Comparison of ENCODE assay signal across 8 mouse cellular contexts in genomic region chr11:117780582-117781111, GRCm38 (mm10). TPM values are rescaled to one million over a fixed set of nuclear protein-coding genes. Genes with fewer than 3 reads are reported as not detected.
DNase-seq lines count a peak whose midpoint lies in the region; ATAC-seq lines count a peak whose summit lies in the region.

No protein-coding gene starts in this region.

- ATAC-seq in hindbrain, embryonic 14.5 days (ENCODE audit: low FRiP score) = 0 out of 2 replicates have a peak, but pooled peaks have one; percentile 3
- ATAC-seq in liver, embryonic 11.5 days (replicated peaks; ENCODE audit: low FRiP score) = peak; percentile 80
- peak; percentile 56 for ATAC-seq in monocyte, adult 5-6 weeks (replicated peaks; ENCODE audit: insufficient number of reproducible peaks, low FRiP score, low TSS enrichment, poor library complexity, severe bottlenecking)

- H3K9me3 ChIP-seq in hindbrain, embryonic 14.5 days (ENCODE audit: control insufficient read depth, low read length) = no peaks in the 10 kb centered on the region
- H3K9me3 ChIP-seq in liver, embryonic 11.5 days (ENCODE audit: control insufficient read depth, low read length) = no peaks in the 10 kb centered on the region

- peak overlapping the region; percentile 95 for H3K27ac ChIP-seq in brown adipose tissue, adult 24 weeks (replicated peaks; ENCODE audit: low read depth, low read length)
- peak overlapping the region; percentile 74; the same call in 1 of the 2 replicates for H3K27ac ChIP-seq in hindbrain, embryonic 14.5 days
- H3K27ac ChIP-seq in liver, embryonic 11.5 days (ENCODE audit: low read depth, low read length) = peak overlapping the region; percentile 99

- H3K4me2 ChIP-seq in hindbrain, embryonic 14.5 days (replicated peaks) = peak overlapping the region; percentile 54
- peak overlapping the region; percentile 100 for H3K4me2 ChIP-seq in liver, embryonic 11.5 days

- 0 out of 2 replicates have a peak overlapping the region, but pooled peaks have one; percentile 40 for H3K9ac ChIP-seq in hindbrain, embryonic 14.5 days
- H3K9ac ChIP-seq in liver, embryonic 11.5 days (ENCODE audit: low read depth, low read length) = peak overlapping the region; percentile 95

- 7% methylated on average over 19 of the region's 19 CpGs for WGBS in hindbrain, embryonic 14.5 days
- under 1% methylated on average over 19 of the region's 19 CpGs for WGBS in liver, embryonic 11.5 days

- peak; percentile 94 for DNase-seq in MEL-GATA-1-ER (ENCODE audit: extremely low read depth, low read depth)
- DNase-seq in gastrocnemius, adult 18-20 months (ENCODE audit: low spot score) = peak; percentile 81
- no peak for DNase-seq in hindbrain, embryonic 14.5 days (ENCODE audit: low spot score)
- DNase-seq in liver, embryonic 11.5 days (ENCODE audit: low spot score) = peak; percentile 88
- peak; percentile 90 for DNase-seq in testis, postnatal 10 days (ENCODE audit: low spot score)
- no peak for DNase-seq in left cerebral cortex, postnatal 36 days (ENCODE audit: low spot score in 2 of 2)

- H3K36me3 ChIP-seq in hindbrain, embryonic 14.5 days (replicated peaks; ENCODE audit: control insufficient read depth, insufficient read depth) = no peaks in the 10 kb centered on the region
- H3K36me3 ChIP-seq in liver, embryonic 11.5 days (ENCODE audit: control insufficient read depth, insufficient read depth, low read length) = peaks cover 16% of the 10 kb centered on the region

- peaks cover 6% of the 10 kb centered on the region; the same call in 1 of the 2 replicates for H3K4me1 ChIP-seq in brown adipose tissue, adult 24 weeks (ENCODE audit: control insufficient read depth, insufficient read depth, insufficient read length, low read length)
- peaks cover 27% of the 10 kb centered on the region for H3K4me1 ChIP-seq in hindbrain, embryonic 14.5 days (replicated peaks; ENCODE audit: control insufficient read depth, insufficient read depth, low read length)
- H3K4me1 ChIP-seq in liver, embryonic 11.5 days (replicated peaks; ENCODE audit: control insufficient read depth, insufficient read depth, low read length) = peaks cover 40% of the 10 kb centered on the region

- H3K4me3 ChIP-seq in brown adipose tissue, adult 24 weeks (ENCODE audit: insufficient read depth, low read depth, low read length) = peak overlapping the region; percentile 77
- peak overlapping the region; percentile 24 for H3K4me3 ChIP-seq in hindbrain, embryonic 14.5 days (replicated peaks; ENCODE audit: low read length)
- peak overlapping the region; percentile 66 for H3K4me3 ChIP-seq in liver, embryonic 11.5 days (ENCODE audit: low read depth, low read length)

- intact Hi-C loops in left cerebral cortex, postnatal 36 days (cut with DNase I) = loop anchor here (5.0 kb wide), 1 partner anchor 73 kb away; no protein-coding TSS in a partner anchor

- peaks cover 38% of the 10 kb centered on the region for H3K27me3 ChIP-seq in hindbrain, embryonic 14.5 days (ENCODE audit: control insufficient read depth, insufficient read depth, low read length)
- peaks cover 2% of the 10 kb centered on the region; the same call in 1 of the 2 replicates for H3K27me3 ChIP-seq in liver, embryonic 11.5 days (replicated peaks; ENCODE audit: control insufficient read depth, insufficient read depth, low read length)

RNA-seq across cellular contexts. Expression of gene Tmc8, which starts 1.2 kb away (rescaled TPM):
- 0.88 TPM in 1 of 2 replicates, not detected in the other for polyA plus RNA-seq in brown adipose tissue, adult 24 weeks (2012; ENCODE audit: insufficient read depth, insufficient read length, missing spikeins)
- total RNA-seq in gastrocnemius, adult 18-20 months (2021) = under 1 TPM; 0.64 to 0.78 TPM
- polyA plus RNA-seq in hindbrain, embryonic 14.5 days (2014; fragmentation: Nextera tagmentation; extraction: Ambion mirVana) = 0.48 and 0.68 TPM in 2 replicates
- 18.6 and 18.8 TPM in 2 replicates for polyA plus RNA-seq in liver, embryonic 11.5 days (2014; fragmentation: Nextera tagmentation; extraction: Ambion mirVana)
- 11.8 to 27.8 TPM (median 18.2 TPM) in 3 replicates for total RNA-seq in monocyte, adult 5-6 weeks (2017)
- under 1 TPM; 0.62 to 0.68 TPM for total RNA-seq in left cerebral cortex, postnatal 36 days (2021)

RNA-seq across cellular contexts. Expression of gene Tmc6, which starts 1.4 kb away (rescaled TPM):
- 3.7 and 7.2 TPM in 2 replicates for polyA plus RNA-seq in brown adipose tissue, adult 24 weeks (2012; ENCODE audit: insufficient read depth, insufficient read length, missing spikeins)
- total RNA-seq in gastrocnemius, adult 18-20 months (2021) = 1 to 10 TPM; 2.5 to 4.9 TPM
- 3.3 and 4.9 TPM in 2 replicates for polyA plus RNA-seq in hindbrain, embryonic 14.5 days (2014; fragmentation: Nextera tagmentation; extraction: Ambion mirVana)
- polyA plus RNA-seq in liver, embryonic 11.5 days (2014; fragmentation: Nextera tagmentation; extraction: Ambion mirVana) = 61.2 and 62.1 TPM in 2 replicates
- 81.0 to 99.7 TPM (median 93.0 TPM) in 3 replicates for total RNA-seq in monocyte, adult 5-6 weeks (2017)
- total RNA-seq in left cerebral cortex, postnatal 36 days (2021) = 1 to 10 TPM; 4.5 to 8.9 TPM

RNA-seq across cellular contexts. Expression of gene 6030468B19Rik, which starts 16.8 kb away (rescaled TPM):
- polyA plus RNA-seq in brown adipose tissue, adult 24 weeks (2012; ENCODE audit: insufficient read depth, insufficient read length, missing spikeins) = not detected in 2 replicates
- not detected for total RNA-seq in gastrocnemius, adult 18-20 months (2021)
- polyA plus RNA-seq in hindbrain, embryonic 14.5 days (2014; fragmentation: Nextera tagmentation; extraction: Ambion mirVana) = 0.24 TPM in 1 of 2 replicates, not detected in the other
- polyA plus RNA-seq in liver, embryonic 11.5 days (2014; fragmentation: Nextera tagmentation; extraction: Ambion mirVana) = 49.3 and 54.3 TPM in 2 replicates
- not detected in 3 replicates for total RNA-seq in monocyte, adult 5-6 weeks (2017)
- not detected for total RNA-seq in left cerebral cortex, postnatal 36 days (2021)

RNA-seq across cellular contexts. Expression of gene Gm20708, which starts 28.8 kb away (rescaled TPM):
- polyA plus RNA-seq in brown adipose tissue, adult 24 weeks (2012; ENCODE audit: insufficient read depth, insufficient read length, missing spikeins) = not detected in 2 replicates
- total RNA-seq in gastrocnemius, adult 18-20 months (2021) = under 1 TPM; 0.47 to 0.68 TPM
- polyA plus RNA-seq in hindbrain, embryonic 14.5 days (2014; fragmentation: Nextera tagmentation; extraction: Ambion mirVana) = 0.89 and 1.0 TPM in 2 replicates
- 0.21 and 0.80 TPM in 2 replicates for polyA plus RNA-seq in liver, embryonic 11.5 days (2014; fragmentation: Nextera tagmentation; extraction: Ambion mirVana)
- 3.7 to 10.5 TPM (median 5.6 TPM) in 3 replicates for total RNA-seq in monocyte, adult 5-6 weeks (2017)
- total RNA-seq in left cerebral cortex, postnatal 36 days (2021) = 1 to 10 TPM; 1.4 to 2.2 TPM

RNA-seq across cellular contexts. Expression of gene Syngr2, which starts 28.8 kb away (rescaled TPM):
- polyA plus RNA-seq in brown adipose tissue, adult 24 weeks (2012; ENCODE audit: insufficient read depth, insufficient read length, missing spikeins) = 30.4 and 30.5 TPM in 2 replicates
- total RNA-seq in gastrocnemius, adult 18-20 months (2021) = 100 to 1,000 TPM; 182 to 192 TPM
- 17.6 and 18.9 TPM in 2 replicates for polyA plus RNA-seq in hindbrain, embryonic 14.5 days (2014; fragmentation: Nextera tagmentation; extraction: Ambion mirVana)
- 92.1 and 99.4 TPM in 2 replicates for polyA plus RNA-seq in liver, embryonic 11.5 days (2014; fragmentation: Nextera tagmentation; extraction: Ambion mirVana)
- 134 to 139 TPM (median 137 TPM) in 3 replicates for total RNA-seq in monocyte, adult 5-6 weeks (2017)
- total RNA-seq in left cerebral cortex, postnatal 36 days (2021) = 10 to 100 TPM; 10.1 to 10.2 TPM

Comparison
In these comparisons a context has a peak if more than half of its experiments do, and no peak if none do; other contexts are left out.
1. DNase-seq: peak in MEL-GATA-1-ER (single experiment), gastrocnemius, adult 18-20 months (single experiment), liver, embryonic 11.5 days (single experiment) and testis, postnatal 10 days (single experiment); none in hindbrain, embryonic 14.5 days (single experiment) and left cerebral cortex, postnatal 36 days (0 of 2).
2. H3K4me3 ChIP-seq: peak in every context shown above with its lines; median percentile 77 in brown adipose tissue, adult 24 weeks; 66 in liver, embryonic 11.5 days; 24 in hindbrain, embryonic 14.5 days.
3. ATAC-seq: peak in every context shown above with its lines; median percentile 80 in liver, embryonic 11.5 days; 56 in monocyte, adult 5-6 weeks; 3 in hindbrain, embryonic 14.5 days.
4. Peak in every context shown above with its lines, with median percentiles within 50 percentile points of each other: H3K27ac ChIP-seq.